Mouse (Mus musculus) hindbrain, embryonic 13.5 days (tissue): Measurements from ENCODE around the gene Fahd1. TPM values are rescaled to one million over a fixed set of nuclear protein-coding genes. Genes with fewer than 3 reads are reported as not detected.

Experiments
- ATAC-seq: fragments of 200-750 bp; cut with Nextera tagmentation; 2 replicates; pipeline ENCODE4 v1.8.0; 2017; ENCODE audit warnings: moderate TSS enrichment; ENCODE audit not compliant: low FRiP score
- H3K27ac ChIP-seq: fragments of 300-500 bp; sonication (generic); 2 replicates; pipeline ENCODE4 v1.5.1; 2015; ENCODE audit warnings: inconsistent platforms, mild to moderate bottlenecking, moderate library complexity
- H3K27me3 ChIP-seq: fragments of 300-500 bp; sonication (generic); 2 replicates; pipeline ENCODE4 v1.6.1; 2015; ENCODE audit warnings: mild to moderate bottlenecking, inconsistent platforms
- H3K36me3 ChIP-seq: fragments of 300-500 bp; sonication (generic); 2 replicates; pipeline ENCODE4 v1.6.1; 2015; ENCODE audit warnings: mild to moderate bottlenecking, inconsistent platforms
- H3K4me1 ChIP-seq: fragments of 300-500 bp; sonication (generic); replicated peaks from 2 replicates; pipeline ENCODE4 v1.6.1; 2015; ENCODE audit warnings: inconsistent platforms
- H3K4me2 ChIP-seq: fragments of 300-500 bp; sonication (generic); 2 replicates; pipeline ENCODE4 v1.6.1; 2015; ENCODE audit warnings: inconsistent platforms, mild to moderate bottlenecking, moderate library complexity
- H3K4me3 ChIP-seq: fragments of 300-500 bp; sonication (generic); 2 replicates; pipeline ENCODE4 v1.5.1; 2015; ENCODE audit warnings: mild to moderate bottlenecking, inconsistent platforms
- H3K9ac ChIP-seq: fragments of 300-500 bp; sonication (generic); 2 replicates; pipeline ENCODE4 v1.6.1; 2015; ENCODE audit warnings: mild to moderate bottlenecking, inconsistent platforms
- H3K9me3 ChIP-seq: fragments of 300-500 bp; sonication (generic); 2 replicates; pipeline ENCODE4 v1.6.1; 2016; ENCODE audit warnings: inconsistent platforms
- WGBS: fragments of 180-500 bp; shearing (Covaris S2); methylation state at CpG from one replicate; pipeline ENCODE4 v1.1.7; 2015; 5-methylcytosine and 5-hydroxymethylcytosine counted together
- polyA plus RNA-seq: library from polyadenylated mRNA; unstranded; fragments of >200 nt; fragmentation: Nextera tagmentation; extraction: Ambion mirVana; gene quantifications from 2 replicates; pipeline ENCODE4 v1.2.1, GENCODE M21; 2015

The Fahd1 gene
- polyA plus RNA-seq, result 18.6 and 20.1 TPM in 2 replicates

DNA sequence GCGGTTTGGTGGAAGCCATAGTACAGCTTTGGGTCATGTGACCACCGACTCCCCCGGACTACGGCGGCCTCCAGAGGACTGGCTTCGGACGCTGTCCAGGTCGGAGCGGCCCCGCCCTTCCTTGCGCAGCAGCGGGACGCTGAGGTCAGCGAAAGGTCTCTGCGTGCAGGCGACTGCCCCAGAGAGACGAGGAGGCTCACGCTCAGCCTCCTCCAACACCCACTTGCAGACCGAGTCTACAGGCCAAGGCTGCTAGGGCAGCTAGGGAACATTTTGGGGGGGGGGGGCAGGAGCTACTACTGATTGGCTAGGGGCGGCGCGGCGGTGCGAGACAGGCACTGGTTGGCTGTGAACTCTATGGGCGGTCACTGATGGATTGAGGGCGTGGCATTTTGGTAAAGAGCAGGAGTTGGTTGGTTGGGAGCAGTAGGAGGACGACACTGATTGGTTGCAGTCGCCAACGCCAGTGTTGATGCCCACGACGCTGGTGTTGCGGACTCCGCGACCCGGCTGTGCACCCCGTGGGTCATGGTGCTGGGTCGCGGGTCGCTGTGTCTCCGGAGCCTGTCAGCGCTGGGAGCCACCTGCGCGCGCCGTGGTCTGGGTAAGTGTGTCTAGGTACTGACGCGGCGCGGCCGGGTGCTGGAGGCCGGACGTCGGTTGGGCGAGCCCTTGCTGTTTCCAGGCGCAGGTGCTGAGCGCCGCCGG is at the start of gene Fahd1:
Gene Fahd1, minus strand, starts transcription at position 300 of the 708 bp plus-strand sequence.
- peak; percentile 100 for ATAC-seq
- peaks cover 18% of the 10 kb centered on the region for H3K36me3 ChIP-seq
- H3K9ac ChIP-seq, result peak within 1 kb of the TSS; percentile 84
- peak within 1 kb of the TSS; percentile 95 for H3K27ac ChIP-seq
- peak within 1 kb of the TSS; percentile 91 for H3K4me2 ChIP-seq
- H3K4me3 ChIP-seq, result peak within 1 kb of the TSS; percentile 80
- H3K9me3 ChIP-seq, result no peaks in the 10 kb centered on the region
- peaks cover 27% of the 10 kb centered on the region for H3K4me1 ChIP-seq
- under 1% methylated on average over 58 of the region's 58 CpGs for WGBS
- peaks cover 9% of the 10 kb centered on the region for H3K27me3 ChIP-seq

DNA sequence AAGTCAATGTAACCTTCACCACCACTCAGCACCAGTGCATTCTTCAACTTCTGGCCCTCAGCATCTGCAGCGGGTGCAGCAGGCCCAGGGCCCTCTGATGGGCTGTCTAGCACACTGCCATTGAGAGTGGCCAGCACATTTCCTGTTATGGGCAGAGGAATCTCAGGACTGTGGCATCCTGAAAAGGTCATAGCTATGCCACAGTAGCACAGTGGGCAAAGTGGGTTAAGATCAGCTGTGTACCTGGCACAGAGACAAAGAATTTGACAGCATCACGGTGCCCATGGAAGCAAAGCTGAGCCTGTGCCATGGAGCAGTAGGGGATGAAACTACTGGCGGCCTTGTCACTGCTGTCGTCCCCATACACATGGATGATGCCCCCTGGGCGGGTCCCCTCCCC is 49.0 kb upstream of the Fahd1 start:
- no peaks in the 10 kb centered on the region for H3K9me3 ChIP-seq
- peaks cover 35% of the 10 kb centered on the region for H3K4me1 ChIP-seq
- no peak overlapping the region for H3K27ac ChIP-seq
- peaks cover 70% of the 10 kb centered on the region for H3K36me3 ChIP-seq
- no peak overlapping the region for H3K4me2 ChIP-seq
- H3K4me3 ChIP-seq, result no peak overlapping the region
- 86% methylated on average over 5 of the region's 5 CpGs for WGBS
- no peaks in the 10 kb centered on the region for H3K27me3 ChIP-seq
- ATAC-seq, result no peak
- H3K9ac ChIP-seq, result no peak overlapping the region

DNA sequence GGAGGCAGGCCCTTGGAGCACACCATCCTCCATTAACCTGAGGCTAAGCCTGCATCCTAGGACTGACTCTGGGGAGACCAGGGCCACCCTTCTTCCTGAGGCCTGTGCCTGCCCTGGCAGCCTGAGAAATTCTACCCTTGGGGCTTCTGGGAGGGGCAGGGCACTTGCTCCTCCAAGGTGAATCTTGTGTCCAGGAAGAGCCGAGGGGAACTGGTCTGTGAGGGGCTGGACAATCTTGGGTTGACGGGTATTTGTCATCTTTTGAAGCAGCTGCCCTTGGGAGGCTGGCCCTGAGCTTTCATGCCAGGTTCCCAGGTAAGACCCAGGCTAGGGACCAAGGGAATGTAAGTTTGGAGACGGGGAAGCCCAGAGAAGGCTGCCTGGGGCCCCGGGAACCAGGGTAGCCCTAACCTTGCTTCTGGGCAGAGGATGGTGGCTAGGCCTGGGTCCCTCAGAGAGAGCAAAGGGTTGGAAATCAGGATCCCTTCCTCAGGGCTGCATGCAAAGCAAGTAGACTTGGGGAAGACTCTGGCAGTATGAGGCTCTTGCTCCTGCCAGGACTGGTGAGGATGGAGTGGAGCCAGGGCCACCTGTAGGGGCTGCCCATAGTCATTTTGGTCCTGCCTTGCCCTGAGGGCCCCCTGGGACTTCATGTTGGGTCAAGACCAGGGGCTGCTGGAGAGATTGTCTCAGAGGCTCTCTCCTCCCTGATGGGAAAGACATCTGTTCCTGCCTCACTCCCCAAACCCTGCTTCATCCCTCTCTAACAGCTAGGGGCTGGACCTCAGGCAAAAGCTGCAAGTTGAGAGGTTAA is 48.1 kb upstream of the Fahd1 start:
- ATAC-seq, result no peak
- Histone ChIP-seq H3K4me3 (peak overlapping the region; percentile 70; the same call in 1 of the 2 replicates), H3K9me3 (no peaks in the 10 kb centered on the region), H3K4me1 (peaks cover 44% of the 10 kb centered on the region), H3K27me3 (no peaks in the 10 kb centered on the region), H3K36me3 (peaks cover 68% of the 10 kb centered on the region), H3K4me2 (peak overlapping the region; percentile 100), H3K9ac (peak overlapping the region; percentile 96), H3K27ac (no peak overlapping the region)
- 91% methylated on average over 4 of the region's 4 CpGs for WGBS

DNA sequence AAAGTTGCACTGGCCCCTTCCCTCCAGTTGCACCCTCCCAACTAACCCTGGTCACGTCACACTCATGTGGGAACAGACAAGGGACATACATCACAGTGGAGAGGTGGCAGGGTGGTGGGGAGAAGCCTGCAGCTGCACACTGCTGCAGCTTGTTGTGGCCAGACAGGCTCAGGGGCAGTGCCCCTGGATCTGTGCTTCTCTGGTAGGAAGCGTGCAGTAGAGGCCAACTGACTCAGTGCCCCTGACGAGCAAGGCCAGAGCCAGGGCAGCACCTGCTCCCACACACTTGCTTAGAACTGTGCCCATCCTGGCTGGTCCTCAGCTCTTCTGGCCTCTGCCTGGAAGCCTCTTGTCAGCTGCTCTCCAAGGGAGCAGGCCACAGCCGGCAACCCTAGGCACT is 47.4 kb upstream of the Fahd1 start:
- no peaks in the 10 kb centered on the region for H3K27me3 ChIP-seq

GRCm38 (mm10) chr17:24896993-24897269 is 46.8 kb upstream of the Fahd1 start:
- peak overlapping the region; percentile 91 for H3K27ac ChIP-seq

More for the DNA sequence above, 47.4 kb upstream of the Fahd1 start:
- no peak for ATAC-seq
- H3K27ac ChIP-seq, result no peak overlapping the region
- peak overlapping the region; percentile 96 for H3K9ac ChIP-seq
- no peaks in the 10 kb centered on the region for H3K9me3 ChIP-seq
- WGBS, result 68% methylated on average over 4 of the region's 4 CpGs
- peak overlapping the region; percentile 100 for H3K4me2 ChIP-seq
- H3K4me3 ChIP-seq, result peak overlapping the region; percentile 70
- peaks cover 68% of the 10 kb centered on the region for H3K36me3 ChIP-seq
- H3K4me1 ChIP-seq, result peaks cover 46% of the 10 kb centered on the region

DNA sequence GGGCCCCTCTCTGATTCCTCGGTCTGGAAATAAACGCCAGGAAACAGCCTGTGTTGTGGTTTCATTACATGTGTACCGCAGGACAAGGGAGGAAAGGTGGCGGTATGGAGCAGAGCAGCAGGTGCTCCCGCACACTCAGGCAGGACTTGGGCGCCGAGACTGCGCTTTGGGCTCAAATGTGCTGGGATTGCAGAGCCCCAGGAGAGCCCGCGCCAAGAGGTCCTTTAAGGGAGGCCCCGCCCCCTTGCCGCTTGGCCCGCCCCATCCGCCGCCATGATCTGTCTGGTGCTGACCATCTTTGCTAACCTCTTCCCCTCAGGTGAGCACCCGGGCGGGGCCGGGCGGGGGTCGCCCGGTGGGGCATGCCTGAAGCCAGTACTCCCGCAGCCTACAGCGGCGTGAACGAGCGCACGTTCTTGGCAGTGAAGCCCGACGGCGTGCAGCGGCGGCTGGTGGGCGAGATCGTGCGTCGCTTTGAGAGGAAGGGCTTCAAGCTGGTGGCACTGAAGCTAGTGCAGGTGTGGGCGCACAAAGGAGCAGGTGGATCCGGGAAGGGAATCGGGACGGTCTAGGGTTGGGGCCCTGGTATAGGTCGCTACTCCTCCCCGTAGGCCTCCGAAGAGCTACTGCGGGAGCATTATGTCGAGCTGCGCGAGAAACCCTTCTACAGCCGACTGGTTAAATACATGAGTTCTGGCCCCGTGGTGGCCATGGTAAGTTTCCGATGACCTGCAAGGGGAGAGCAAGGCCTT is 46.3 kb upstream of the Fahd1 start, which contains the start of gene Nme3:
Gene Nme3, plus strand, starts transcription at position 260 of the 752 bp plus-strand sequence.
- Histone ChIP-seq H3K4me1 (peaks cover 46% of the 10 kb centered on the region), H3K27ac (peak within 1 kb of the TSS; percentile 91), H3K27me3 (no peaks in the 10 kb centered on the region), H3K9ac (peak within 1 kb of the TSS; percentile 96), H3K4me3 (peak within 1 kb of the TSS; percentile 70), H3K4me2 (peak within 1 kb of the TSS; percentile 100), H3K9me3 (no peaks in the 10 kb centered on the region), H3K36me3 (peaks cover 68% of the 10 kb centered on the region)
- peak; percentile 65 for ATAC-seq
- 2% methylated on average over 50 of the region's 50 CpGs for WGBS

More at GRCm38 (mm10) chr17:24896993-24897269, 46.8 kb upstream of the Fahd1 start:
- Histone ChIP-seq H3K27me3 (no peaks in the 10 kb centered on the region), H3K4me2 (peak overlapping the region; percentile 100), H3K4me1 (peaks cover 46% of the 10 kb centered on the region), H3K36me3 (peaks cover 68% of the 10 kb centered on the region), H3K9ac (peak overlapping the region; percentile 96), H3K9me3 (no peaks in the 10 kb centered on the region), H3K4me3 (peak overlapping the region; percentile 70)
- WGBS, result 35% methylated on average over 11 of the region's 11 CpGs
- no peak for ATAC-seq

- peak; percentile 4; the same call in 1 of the 2 replicates for ATAC-seq
These were observed 45.5 kb upstream of the Fahd1 start for GRCm38 (mm10) chr17:24895571-24896240.

DNA sequence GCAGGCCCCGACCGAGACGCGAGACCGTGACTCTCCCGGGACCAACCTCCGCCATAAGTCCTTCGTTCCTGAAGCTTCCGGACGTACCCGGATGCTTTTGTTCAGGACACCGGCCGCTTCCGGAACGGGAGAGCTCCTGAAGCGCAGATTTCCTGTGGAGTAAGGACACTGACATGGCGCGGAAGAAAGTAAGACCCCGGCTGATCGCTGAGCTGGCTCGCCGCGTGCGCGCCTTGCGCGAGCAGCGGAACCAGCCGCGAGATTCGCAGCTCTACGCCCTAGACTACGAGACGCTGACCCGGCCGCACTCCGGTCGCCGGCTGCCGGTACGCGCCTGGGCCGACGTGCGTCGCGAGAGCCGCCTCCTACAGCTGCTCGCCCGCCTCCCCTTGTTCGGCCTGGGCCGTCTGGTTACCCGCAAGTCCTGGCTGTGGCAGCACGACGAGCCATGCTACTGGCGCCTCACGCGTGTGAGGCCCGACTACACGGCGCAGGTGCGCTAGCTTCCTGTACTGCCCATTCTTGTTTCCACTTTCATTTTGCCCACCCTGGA is 44.9 kb upstream of the Fahd1 start, which contains the start of the genes Eme2 and Mrps34:
Gene Eme2, minus strand, starts transcription at position 93 of the 553 bp plus-strand sequence.
Gene Mrps34, plus strand, starts transcription at position 122 of the 553 bp plus-strand sequence.
- H3K4me3 ChIP-seq, result peak within 1 kb of the TSS; percentile 70
- under 1% methylated on average over 62 of the region's 62 CpGs for WGBS
- peak within 1 kb of the TSS; percentile 96 for H3K9ac ChIP-seq
- ATAC-seq, result peak; percentile 63
- no peaks in the 10 kb centered on the region for H3K27me3 ChIP-seq
- peaks cover 68% of the 10 kb centered on the region for H3K36me3 ChIP-seq
- peak within 1 kb of the TSS; percentile 100 for H3K4me2 ChIP-seq
- H3K27ac ChIP-seq, result peak within 1 kb of the TSS; percentile 91
- no peaks in the 10 kb centered on the region for H3K9me3 ChIP-seq
- peaks cover 48% of the 10 kb centered on the region for H3K4me1 ChIP-seq

More at GRCm38 (mm10) chr17:24895571-24896240, 45.5 kb upstream of the Fahd1 start:
- Histone ChIP-seq H3K4me3 (peak overlapping the region; percentile 70), H3K27me3 (no peaks in the 10 kb centered on the region), H3K9me3 (no peaks in the 10 kb centered on the region), H3K4me1 (peaks cover 46% of the 10 kb centered on the region), H3K9ac (peak overlapping the region; percentile 96), H3K4me2 (peak overlapping the region; percentile 100), H3K27ac (peak overlapping the region; percentile 91), H3K36me3 (peaks cover 68% of the 10 kb centered on the region)
- 11% methylated on average over 23 of the region's 23 CpGs for WGBS

- peak overlapping the region; percentile 96 for H3K9ac ChIP-seq
- peak overlapping the region; percentile 91 for H3K27ac ChIP-seq
- WGBS, result 12% methylated on average over 31 of the region's 31 CpGs
- peaks cover 49% of the 10 kb centered on the region for H3K4me1 ChIP-seq
- H3K27me3 ChIP-seq, result no peaks in the 10 kb centered on the region
- peak overlapping the region; percentile 70 for H3K4me3 ChIP-seq
- H3K36me3 ChIP-seq, result peaks cover 68% of the 10 kb centered on the region
- no peaks in the 10 kb centered on the region for H3K9me3 ChIP-seq
- peak overlapping the region; percentile 100 for H3K4me2 ChIP-seq
- peak; percentile 38 for ATAC-seq
These were observed 44.2 kb upstream of the Fahd1 start for GRCm38 (mm10) chr17:24894061-24894994.

DNA sequence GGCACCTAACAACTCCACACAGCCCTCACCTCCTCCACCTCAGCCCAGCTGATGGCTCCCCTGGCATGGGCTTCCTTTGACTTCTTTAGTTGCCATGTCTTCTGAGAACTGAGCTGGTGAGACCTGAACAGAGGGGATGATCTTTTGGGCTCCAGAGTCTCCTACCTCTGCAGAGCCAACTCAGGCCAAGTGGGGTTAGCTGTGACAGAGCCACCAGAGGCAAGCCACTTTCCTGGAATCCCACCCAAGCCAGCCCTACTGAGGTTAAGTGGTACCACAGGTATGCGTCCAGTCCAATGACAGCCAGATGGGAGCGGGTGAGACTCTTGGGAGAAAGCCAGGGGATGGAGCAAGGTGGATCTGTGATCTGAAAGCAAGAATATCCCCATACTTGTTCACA is 43.1 kb upstream of the Fahd1 start:
- 91% methylated on average over 2 of the region's 2 CpGs for WGBS
- Histone ChIP-seq H3K4me3 (no peak overlapping the region), H3K9ac (0 out of 2 replicates have a peak overlapping the region, but pooled peaks have one; percentile 96), H3K9me3 (no peaks in the 10 kb centered on the region), H3K4me1 (peaks cover 52% of the 10 kb centered on the region), H3K4me2 (no peak overlapping the region), H3K27me3 (no peaks in the 10 kb centered on the region), H3K27ac (no peak overlapping the region), H3K36me3 (peaks cover 63% of the 10 kb centered on the region)
- ATAC-seq, result no peak
